Mouse (Mus musculus) heart, postnatal 0 days (tissue): ENCODE measurements at regions not wholly inside any gene's neighbourhood (a gene's known extent, or its start where the extent isn't known, plus 50 kb on each side); places are given as distances from the start of the nearest gene placed in this dataset.

Source experiments
- ATAC-seq: fragments of 200-750 bp; cut with Nextera tagmentation; 2 replicates; pipeline ENCODE4 v1.8.0; 2017; ENCODE audit warnings: low read depth, moderate number of reproducible peaks, moderate library complexity; ENCODE audit not compliant: insufficient read depth
- DNase-seq: peaks from one replicate; pipeline ENCODE4 v3.0.0-alpha.2; 2016; ENCODE audit warnings: low spot score
- H3K27ac ChIP-seq: fragments of 300-500 bp; sonication (generic); 2 replicates; pipeline ENCODE4 v1.5.1; 2014; ENCODE audit warnings: low read depth, mild to moderate bottlenecking
- H3K27me3 ChIP-seq: fragments of 300-500 bp; sonication (generic); 2 replicates; pipeline ENCODE4 v1.6.1; 2014; ENCODE audit warnings: low read length, mixed read lengths; ENCODE audit not compliant: control insufficient read depth, insufficient read depth
- H3K36me3 ChIP-seq: fragments of 300-500 bp; sonication (generic); replicated peaks from 2 replicates; pipeline ENCODE4 v1.6.1; 2014; ENCODE audit warnings: low read length, mixed read lengths; ENCODE audit not compliant: control insufficient read depth, insufficient read depth
- H3K4me1 ChIP-seq: fragments of 300-500 bp; sonication (generic); 2 replicates; pipeline ENCODE4 v1.6.1; 2014; ENCODE audit warnings: antibody characterized with exemption; ENCODE audit not compliant: control insufficient read depth, insufficient read depth
- H3K4me2 ChIP-seq: fragments of 300-500 bp; sonication (generic); 2 replicates; pipeline ENCODE4 v1.6.1; 2014; ENCODE audit warnings: low read depth, mild to moderate bottlenecking, low read length, moderate library complexity
- H3K4me3 ChIP-seq: fragments of 300-500 bp; sonication (generic); 2 replicates; pipeline ENCODE4 v1.5.1; 2014; ENCODE audit warnings: low read depth, low read length
- H3K9ac ChIP-seq: fragments of 300-500 bp; sonication (generic); replicated peaks from 2 replicates; pipeline ENCODE4 v1.6.1; 2014; ENCODE audit warnings: low read depth, low read length, mixed read lengths
- H3K9me3 ChIP-seq: fragments of 300-500 bp; sonication (generic); replicated peaks from 2 replicates; pipeline ENCODE4 v1.6.1; 2016; ENCODE audit warnings: low read length; ENCODE audit not compliant: control insufficient read depth
- CTCF ChIP-seq: IDR thresholded peaks from 2 replicates; pipeline ENCODE4 v1.5.1; 2016; ENCODE audit warnings: antibody characterized with exemption, control low read depth, low read depth
- EP300 ChIP-seq: IDR thresholded peaks from 2 replicates; pipeline ENCODE4 v1.6.1; 2016; ENCODE audit warnings: antibody characterized with exemption, low read depth
- WGBS: fragments of 180-500 bp; shearing (Covaris S2); extraction: QIAGEN DNeasy Blood & Tissue Kit; methylation state at CpG from one replicate; pipeline ENCODE4 v1.1.7; 2014; 5-methylcytosine and 5-hydroxymethylcytosine counted together

- no peaks in the 10 kb centered on the region for H3K36me3 ChIP-seq
- WGBS, result 69% methylated on average over 9 of the region's 9 CpGs
- no peak for TF ChIP-seq EP300
- TF ChIP-seq CTCF, result no peak
- DNase-seq, result no peak
- H3K27me3 ChIP-seq, result no peaks in the 10 kb centered on the region
- H3K9me3 ChIP-seq, result no peaks in the 10 kb centered on the region
- no peak for ATAC-seq
- no peak overlapping the region for H3K9ac ChIP-seq
- H3K4me3 ChIP-seq, result no peak overlapping the region
- H3K4me2 ChIP-seq, result no peak overlapping the region
- peak overlapping the region; percentile 45 for H3K27ac ChIP-seq
- peaks cover 18% of the 10 kb centered on the region; the same call in 1 of the 2 replicates for H3K4me1 ChIP-seq
Observed at GRCm38 (mm10) chr12:71481899-71482593, 172.4 kb downstream of the Dact1 start.

- no peak for TF ChIP-seq EP300
- H3K27ac ChIP-seq, result peak overlapping the region; percentile 45; the same call in 1 of the 2 replicates
- no peaks in the 10 kb centered on the region for H3K36me3 ChIP-seq
- no peaks in the 10 kb centered on the region for H3K27me3 ChIP-seq
- peaks cover 18% of the 10 kb centered on the region; the same call in 1 of the 2 replicates for H3K4me1 ChIP-seq
- ATAC-seq (no peak), DNase-seq (no peak)
- no peak overlapping the region for H3K4me3 ChIP-seq
- no peak overlapping the region for H3K4me2 ChIP-seq
- WGBS, result 34% methylated on average over 2 of the region's 2 CpGs
- no peaks in the 10 kb centered on the region for H3K9me3 ChIP-seq
- H3K9ac ChIP-seq, result no peak overlapping the region
Observed at GRCm38 (mm10) chr12:71482619-71483018, 172.9 kb downstream of the Dact1 start.

DNA sequence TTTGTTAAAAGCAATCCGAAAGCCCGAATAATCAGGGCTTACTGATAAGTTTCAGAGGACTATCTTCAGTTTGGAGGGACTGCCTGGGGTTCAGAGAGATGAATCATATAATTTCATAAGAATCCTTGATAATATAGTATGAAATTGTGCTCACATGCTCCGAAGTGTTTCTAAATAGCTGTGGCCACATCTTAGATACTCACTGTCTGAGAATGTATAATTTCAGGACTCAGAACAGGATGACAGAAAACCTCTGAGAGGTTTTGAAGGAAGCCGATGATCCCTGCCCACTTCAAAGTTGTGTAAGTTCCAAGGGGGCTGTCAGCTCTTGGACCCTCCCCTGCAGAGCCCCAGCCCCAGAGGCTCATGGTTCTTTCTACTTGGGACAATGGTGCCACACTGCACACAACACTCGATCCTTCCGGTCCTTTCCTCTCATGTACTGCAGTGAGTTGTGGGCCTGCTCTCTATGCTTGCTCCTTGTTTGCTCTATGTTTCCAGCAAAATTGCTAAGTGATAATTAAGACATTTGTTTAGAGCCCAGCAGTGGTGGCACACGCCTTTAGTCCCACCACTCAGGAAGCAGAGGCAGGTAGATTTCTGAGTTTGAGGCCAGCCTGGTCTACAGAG, 174.0 kb downstream of the Dact1 start:
- no peak overlapping the region for H3K27ac ChIP-seq

DNA sequence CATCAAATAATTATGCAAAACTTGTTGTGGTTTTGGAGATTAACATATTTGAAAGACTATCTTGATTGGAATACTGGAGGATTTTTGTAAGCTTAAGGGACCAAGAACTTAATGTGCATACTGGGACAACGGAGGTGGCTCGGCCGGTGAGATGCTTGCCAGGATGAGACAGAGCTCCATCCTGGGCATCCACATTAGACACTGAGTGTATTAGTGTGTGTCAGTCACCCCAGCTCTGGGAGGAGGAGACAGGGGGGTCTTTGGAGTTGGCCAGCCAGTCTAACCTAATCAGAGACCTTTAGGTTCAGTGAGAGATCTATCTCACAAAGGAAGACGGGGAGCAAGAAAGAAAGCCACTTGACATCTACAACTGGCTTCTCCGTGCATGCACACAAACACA, 174.6 kb downstream of the Dact1 start:
- ATAC-seq (no peak), DNase-seq (no peak)
- H3K27ac ChIP-seq, result no peak overlapping the region
- H3K4me3 ChIP-seq, result no peak overlapping the region
- WGBS, result 93% methylated on average over 5 of the region's 5 CpGs
- H3K9me3 ChIP-seq, result no peaks in the 10 kb centered on the region
- no peak overlapping the region for H3K4me2 ChIP-seq
- TF ChIP-seq EP300, result no peak
- TF ChIP-seq CTCF, result no peak
- no peaks in the 10 kb centered on the region for H3K27me3 ChIP-seq
- H3K9ac ChIP-seq, result no peak overlapping the region
- H3K4me1 ChIP-seq, result peaks cover 17% of the 10 kb centered on the region; the same call in 1 of the 2 replicates
- no peaks in the 10 kb centered on the region for H3K36me3 ChIP-seq

More for the DNA sequence above, 174.0 kb downstream of the Dact1 start:
- Histone ChIP-seq H3K9ac (no peak overlapping the region), H3K4me3 (no peak overlapping the region), H3K4me2 (no peak overlapping the region), H3K36me3 (no peaks in the 10 kb centered on the region), H3K4me1 (peaks cover 18% of the 10 kb centered on the region; the same call in 1 of the 2 replicates), H3K9me3 (no peaks in the 10 kb centered on the region), H3K27me3 (no peaks in the 10 kb centered on the region)
- ATAC-seq, result no peak
- 70% methylated on average over 7 of the region's 7 CpGs for WGBS
- DNase-seq, result no peak
- TF ChIP-seq CTCF, result no peak
- TF ChIP-seq EP300, result no peak

GRCm38 (mm10) chr12:71486078-71486477, 176.4 kb downstream of the Dact1 start:
- H3K4me1 ChIP-seq, result peaks cover 3% of the 10 kb centered on the region; the same call in 1 of the 2 replicates
- no peak for TF ChIP-seq EP300
- TF ChIP-seq CTCF, result no peak
- H3K9ac ChIP-seq, result no peak overlapping the region
- WGBS, result 86% methylated on average over 12 of the region's 12 CpGs
- H3K9me3 ChIP-seq, result no peaks in the 10 kb centered on the region
- DNase-seq, result no peak
- no peak for ATAC-seq
- H3K27ac ChIP-seq, result no peak overlapping the region
- no peak overlapping the region for H3K4me3 ChIP-seq
- no peak overlapping the region for H3K4me2 ChIP-seq
- H3K36me3 ChIP-seq, result no peaks in the 10 kb centered on the region
- no peaks in the 10 kb centered on the region for H3K27me3 ChIP-seq
